Mouse (Mus musculus) right cerebral cortex, postnatal 25 days (tissue): ENCODE measurements around the gene Dusp6.
"Not testable (repeated sequence)": the region's sequence is repeated elsewhere in the genome, so short reads cannot be mapped to it uniquely, and the experiment has no call there.

Source experiments
- DNase-seq: peaks from one replicate; pipeline ENCODE4 v3.0.0; 2022

Dusp6 gene

DNA sequence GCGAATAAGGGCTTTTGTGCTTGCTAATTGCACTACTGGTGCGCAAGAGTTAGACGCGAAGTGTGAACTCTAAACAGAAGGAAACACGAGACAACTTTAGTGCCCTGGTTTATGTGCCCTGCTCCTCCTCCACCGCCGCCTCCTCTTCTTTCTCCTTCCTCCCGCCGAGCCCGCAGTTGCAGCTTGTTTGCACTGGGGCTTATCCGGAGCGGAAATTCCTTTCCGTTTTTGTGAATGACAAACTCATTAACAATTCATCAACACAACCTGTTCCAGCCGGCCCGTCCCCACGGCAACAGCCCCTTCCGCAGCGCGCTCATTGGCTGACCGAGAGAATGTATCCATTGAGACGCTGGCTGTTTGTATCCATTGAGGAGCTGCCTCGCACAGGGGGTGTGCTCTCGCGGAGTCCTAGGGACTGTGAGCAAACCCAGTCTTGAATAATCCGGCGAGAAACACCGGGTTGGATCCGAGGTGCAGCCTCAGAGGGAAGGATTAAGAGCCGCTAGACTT is at the start of gene Dusp6:
Dusp6 (plus strand) TSS at position 365 of the 513 bp plus-strand sequence.
- DNase-seq: peak; percentile 95

DNA sequence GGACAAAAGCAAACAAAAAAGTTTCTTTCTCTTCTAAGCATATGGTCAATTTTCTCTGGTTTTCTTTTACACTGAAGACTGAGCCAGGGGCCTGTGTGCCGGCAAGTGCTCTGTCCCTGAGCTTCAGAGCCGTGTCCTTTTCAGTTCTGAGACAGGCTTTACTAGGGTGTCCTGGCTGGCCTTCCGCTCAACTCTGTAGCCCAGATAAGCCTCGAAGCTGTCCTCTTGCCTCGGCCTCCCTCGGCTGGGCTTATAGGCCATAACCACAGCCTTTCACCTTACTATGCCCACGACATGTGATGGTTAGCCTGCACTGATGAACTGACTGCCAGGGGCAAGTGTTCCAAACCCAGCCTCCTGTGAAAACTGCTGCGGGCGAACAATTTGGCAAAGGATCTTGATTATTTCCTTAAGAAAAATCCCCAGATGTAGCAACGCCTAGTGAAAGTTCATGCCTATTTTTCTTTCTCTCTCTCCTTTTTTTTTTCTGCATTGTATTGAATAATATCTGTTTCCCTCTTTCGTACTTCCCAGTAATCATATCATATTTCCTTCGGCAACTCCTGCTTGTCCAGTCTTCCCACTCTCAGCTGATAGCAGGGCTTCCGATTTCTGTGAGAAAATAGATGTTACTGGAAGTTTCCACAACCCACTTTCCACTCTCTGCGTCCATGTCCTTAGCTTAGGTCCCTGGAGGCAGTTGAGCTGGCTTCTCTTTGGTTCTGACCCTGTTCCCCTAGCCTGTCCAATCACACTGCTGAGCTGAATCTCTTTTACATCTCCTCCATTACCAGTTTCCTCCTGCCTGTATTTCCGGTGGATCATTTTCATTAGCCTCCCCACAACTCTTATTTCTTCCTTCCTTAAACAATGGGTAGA is 48.4 kb upstream of the Dusp6 start:
- DNase-seq: no peak

GRCm38 (mm10) chr10:99216570-99216969 is 46.5 kb upstream of the Dusp6 start:
- not testable (repeated sequence) for DNase-seq

GRCm38 (mm10) chr10:99221540-99221939 is 41.5 kb upstream of the Dusp6 start:
- DNase-seq: no peak

- DNase-seq: peak; percentile 31
These were observed 40.3 kb upstream of the Dusp6 start for GRCm38 (mm10) chr10:99222726-99223125.

DNA sequence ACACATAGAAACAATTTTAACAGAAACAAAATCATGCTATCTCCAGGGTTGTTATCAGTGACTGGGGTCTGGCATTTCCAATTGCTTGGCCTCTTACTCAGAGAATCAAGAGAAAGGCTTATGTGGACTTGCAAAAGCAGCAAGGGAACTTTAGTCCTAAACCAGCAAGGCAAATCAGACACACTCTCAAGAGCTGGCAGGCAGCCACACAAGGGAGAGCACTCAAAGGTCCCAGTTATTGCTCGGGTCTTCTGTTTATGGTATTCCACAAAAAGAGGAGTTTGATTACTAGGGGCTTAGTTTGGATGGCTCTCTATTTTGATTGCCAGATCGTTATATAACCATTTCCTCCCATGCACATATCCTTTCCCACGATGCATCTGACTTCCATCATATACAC is 38.8 kb upstream of the Dusp6 start:
- no peak for DNase-seq

DNA sequence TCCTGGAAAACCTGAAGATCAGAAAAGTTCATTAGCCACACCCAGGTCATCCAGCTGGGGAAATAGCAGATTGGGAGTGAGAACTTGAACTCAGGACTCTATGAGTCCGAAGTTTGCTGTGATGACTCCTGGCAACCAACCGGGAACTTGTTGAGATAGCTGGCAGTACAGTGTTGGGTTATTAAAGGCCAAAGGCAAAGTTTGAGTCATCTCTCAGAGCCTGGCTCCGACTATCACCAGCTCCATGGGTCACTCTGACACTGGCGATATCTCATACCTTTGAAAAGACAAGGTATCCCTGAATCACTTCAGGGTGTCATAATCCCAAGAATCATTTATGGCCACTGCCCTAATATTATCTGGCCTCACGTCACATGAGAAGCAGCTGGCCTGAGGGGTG is 36.2 kb upstream of the Dusp6 start:
- no peak for DNase-seq

DNA sequence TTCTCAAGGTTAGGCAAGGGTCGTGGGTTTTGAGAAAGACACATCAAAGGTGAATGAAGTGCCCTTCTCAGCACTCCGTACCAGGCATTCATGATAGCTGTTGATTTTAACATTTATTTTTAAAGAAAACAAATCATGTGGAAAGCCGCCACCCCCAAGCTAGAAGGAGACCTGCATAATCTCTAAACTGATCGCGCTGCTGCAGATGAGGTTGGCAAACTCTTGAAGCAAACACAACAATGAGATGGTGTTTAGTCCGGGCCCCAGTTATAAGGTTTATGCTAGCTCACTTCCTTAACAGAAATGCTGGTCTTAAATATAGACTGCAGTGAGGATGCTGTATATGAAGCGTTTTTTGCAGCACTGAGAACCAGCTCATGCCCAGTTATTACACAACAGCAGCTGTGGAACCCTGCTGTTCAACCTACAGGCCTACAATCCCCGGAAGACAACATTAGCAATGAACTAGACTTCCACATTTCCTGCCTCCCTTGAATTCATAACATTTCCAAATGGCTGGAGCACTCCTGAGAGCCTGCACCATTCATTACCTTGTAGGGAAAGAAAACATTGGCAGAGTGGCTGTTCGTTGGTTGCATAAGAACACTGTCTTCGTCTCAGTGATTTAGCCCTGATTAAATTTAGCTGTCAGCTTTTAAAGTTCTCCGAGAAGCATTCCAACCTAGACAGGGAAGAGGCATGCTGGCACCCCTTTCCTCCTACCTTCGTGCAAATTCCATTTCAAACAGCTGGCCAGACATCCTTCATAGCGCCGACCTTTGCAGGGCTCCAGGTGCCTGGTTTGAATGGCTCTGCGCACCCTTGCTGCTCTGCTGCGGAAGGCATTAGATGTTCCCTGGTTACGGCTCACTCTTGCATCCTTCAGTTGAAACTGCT is 34.8 kb upstream of the Dusp6 start:
- peak; percentile 45 for DNase-seq

DNA sequence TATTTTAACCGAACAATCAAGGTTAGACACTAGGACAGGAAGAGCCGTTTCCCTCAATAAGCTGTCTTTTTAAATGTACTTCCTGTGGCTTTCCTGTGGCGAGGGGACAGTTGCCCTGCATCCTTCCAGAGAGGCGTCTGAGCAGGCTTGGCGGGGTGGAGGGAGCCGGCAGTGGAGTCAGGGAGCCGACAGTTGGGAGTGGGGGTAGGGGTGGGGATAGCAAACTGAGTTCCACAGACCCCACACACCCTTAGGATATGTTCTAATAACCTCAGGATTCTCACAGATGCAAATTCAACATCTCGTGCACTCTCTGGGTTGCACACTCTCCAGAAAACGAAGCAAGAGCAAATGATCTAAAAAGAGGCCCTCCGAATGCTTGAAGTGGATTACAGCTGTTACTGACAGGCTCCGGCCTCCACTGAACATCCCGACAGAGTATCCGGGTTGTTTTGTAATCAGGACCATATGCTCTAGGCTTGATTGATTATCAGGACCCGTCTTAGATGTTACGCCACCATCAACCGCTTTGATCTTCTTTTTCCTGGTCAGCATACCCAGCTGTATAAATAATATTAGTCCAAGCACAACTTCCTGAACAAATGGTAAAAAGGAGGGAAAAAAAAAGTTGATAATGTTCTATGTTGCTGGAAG is 33.9 kb upstream of the Dusp6 start:
- no peak for DNase-seq

GRCm38 (mm10) chr10:99232518-99233227 is 30.4 kb upstream of the Dusp6 start:
- no peak for DNase-seq

DNA sequence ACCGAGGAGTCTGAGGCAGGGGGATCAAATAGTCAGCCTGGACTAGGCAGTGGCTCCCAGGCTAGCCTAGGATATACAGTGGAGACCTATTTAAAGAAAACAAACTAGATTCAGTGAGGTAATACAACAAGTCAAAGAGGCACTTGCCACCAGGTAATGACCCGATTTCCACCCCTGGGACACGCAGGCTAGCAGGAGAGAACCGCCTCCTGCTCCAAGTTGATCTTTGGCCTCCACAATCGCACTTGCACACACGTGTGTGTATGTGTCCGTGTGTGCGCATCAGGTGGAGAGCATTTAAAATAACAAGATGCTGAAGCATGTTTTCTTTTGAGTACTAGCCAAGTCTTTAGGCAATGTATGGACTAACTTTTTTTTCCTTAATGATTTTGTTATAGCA is 28.7 kb upstream of the Dusp6 start:
- no peak for DNase-seq

GRCm38 (mm10) chr10:99235081-99235480 is 27.9 kb upstream of the Dusp6 start:
- no peak for DNase-seq

GRCm38 (mm10) chr10:99237205-99237832 is 25.7 kb upstream of the Dusp6 start:
- no peak for DNase-seq

DNA sequence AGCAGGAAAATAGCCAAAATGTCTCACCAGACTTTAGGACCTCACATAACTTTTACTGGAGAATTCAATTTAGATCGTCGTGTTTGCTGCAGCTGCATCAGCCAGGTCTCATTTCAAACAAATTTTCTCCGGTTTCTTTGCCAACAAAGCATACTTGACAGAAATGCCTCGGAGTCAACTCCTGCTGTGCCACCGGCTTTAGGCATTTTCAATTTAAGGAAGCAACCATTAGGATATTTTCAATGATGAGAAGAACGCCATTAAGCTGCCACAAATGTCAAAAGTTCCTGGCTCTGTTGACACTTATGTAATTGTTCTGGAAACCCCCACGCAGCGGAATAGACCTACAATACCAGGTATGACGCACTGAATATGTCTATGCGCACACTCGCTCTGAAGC is 24.5 kb upstream of the Dusp6 start:
- DNase-seq: no peak

GRCm38 (mm10) chr10:99241284-99241828 is 21.7 kb upstream of the Dusp6 start:
- no peak for DNase-seq

DNA sequence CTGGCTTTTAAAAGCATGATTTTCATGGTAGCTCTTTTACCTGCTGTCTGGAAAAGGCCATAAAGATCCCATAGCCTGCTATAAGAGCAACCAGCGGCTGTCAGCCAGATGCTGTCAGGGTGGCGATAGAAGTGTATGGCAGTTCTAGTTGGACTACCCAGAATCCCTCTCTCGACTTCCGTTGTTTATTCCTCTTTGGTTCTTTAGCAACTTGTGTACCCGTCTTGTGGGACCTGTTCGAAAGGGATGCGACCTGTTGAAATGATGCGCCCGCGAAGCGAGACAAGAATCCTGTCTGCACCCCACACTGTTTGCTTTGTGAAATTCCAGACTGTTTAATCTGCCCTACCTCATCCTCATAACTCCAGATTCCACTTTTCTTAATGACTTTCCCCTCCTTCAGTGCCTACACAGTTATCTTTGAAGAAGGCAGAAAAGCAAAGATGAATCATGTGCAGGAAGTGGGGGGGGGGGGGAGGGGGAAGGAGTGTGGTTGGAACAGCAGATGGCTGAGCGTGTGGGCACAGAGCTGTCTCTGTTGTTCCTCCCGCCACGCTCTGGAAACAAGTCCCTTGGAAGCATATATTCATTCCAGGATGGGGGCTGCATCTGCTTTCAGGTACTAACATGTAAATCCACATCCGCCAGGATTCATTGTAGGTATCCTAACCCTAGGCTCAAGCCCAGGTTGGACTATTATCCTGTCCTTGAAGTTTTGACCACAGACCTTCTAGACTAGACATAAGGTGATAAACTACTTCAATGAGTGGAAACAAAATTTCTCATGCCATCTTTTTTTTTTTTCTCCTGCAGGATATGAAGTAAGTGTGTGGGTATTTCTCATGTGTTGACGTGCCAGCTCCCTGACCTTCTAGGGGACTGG is 21.0 kb upstream of the Dusp6 start:
- peak; percentile 73 for DNase-seq

GRCm38 (mm10) chr10:99242721-99243120 is 20.3 kb upstream of the Dusp6 start:
- no peak for DNase-seq

DNA sequence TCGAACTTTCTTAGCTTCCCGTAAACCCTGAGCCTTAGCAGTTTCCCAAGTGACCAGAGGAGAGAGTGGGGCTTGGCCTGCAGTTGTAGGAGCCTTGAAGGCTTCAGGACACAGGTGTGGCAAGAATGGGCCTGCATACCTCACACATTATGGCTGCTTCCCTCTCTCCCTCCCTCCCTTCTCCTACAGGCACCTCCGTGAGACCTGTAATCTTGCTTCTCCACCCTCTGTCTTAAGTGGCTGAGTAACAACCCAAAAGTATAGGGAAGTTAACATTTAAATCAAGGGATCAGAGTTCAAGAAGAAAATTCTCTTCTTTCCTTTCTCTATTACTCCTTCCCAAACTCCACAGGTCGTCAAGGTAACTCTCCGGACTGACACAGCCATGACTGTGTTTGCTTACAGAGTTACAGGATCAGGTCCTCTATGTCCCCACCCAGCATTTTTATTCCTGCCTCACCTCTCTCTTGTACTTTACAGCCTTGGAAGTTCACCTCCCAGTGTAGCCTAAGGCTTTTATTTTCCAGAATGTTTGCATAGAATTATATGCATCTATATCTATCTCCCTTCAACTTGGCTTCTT is 19.0 kb upstream of the Dusp6 start:
- DNase-seq: no peak

DNA sequence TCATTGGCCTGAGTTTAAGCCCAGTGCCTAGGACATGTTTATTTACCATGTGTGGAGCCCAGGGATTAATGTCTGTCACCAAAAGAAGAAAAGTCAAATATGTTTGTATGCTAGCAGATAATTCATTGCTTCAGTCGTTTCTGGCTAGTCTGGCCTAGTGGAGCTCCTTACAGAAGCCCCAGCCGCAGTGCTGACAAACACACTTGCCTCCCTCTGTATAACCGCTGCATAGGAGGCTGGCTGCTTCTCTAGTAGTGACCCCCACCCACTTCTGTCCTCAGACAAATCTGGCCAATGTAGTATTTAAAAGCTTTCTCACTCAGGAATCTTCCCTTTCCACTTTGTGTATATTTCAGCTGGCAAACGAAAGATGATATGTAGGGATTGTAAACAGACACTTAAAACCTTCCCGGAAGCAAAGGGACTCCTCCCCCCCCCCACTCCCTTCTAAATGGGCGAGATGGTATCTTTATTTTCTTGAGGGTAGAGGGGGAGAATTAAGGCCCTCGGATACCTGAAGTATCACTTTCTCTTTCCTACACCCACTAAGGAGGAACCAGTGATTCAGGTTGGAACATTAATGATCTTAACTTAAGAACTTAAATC is 18.3 kb upstream of the Dusp6 start:
- DNase-seq: no peak
